Mouse (Mus musculus) heart, adult 2 months (tissue): ENCODE measurements around the gene Tmem80. TPM values are rescaled to one million over a fixed set of nuclear protein-coding genes. Genes with fewer than 3 reads are reported as not detected.

Source experiments
- DNase-seq, 2 experiments: peaks; one replicate each; pipeline ENCODE4 v3.0.0; 2021
- H3K27ac ChIP-seq: fragments of 200-600 bp; 2 replicates; pipeline ENCODE4 v1.8.1; 2022
- H3K27me3 ChIP-seq: fragments of 200-500 bp; 2 replicates; pipeline ENCODE4 v1.6.1; 2012; ENCODE audit warnings: mild to moderate bottlenecking, low read length, inconsistent platforms, mixed read lengths; ENCODE audit not compliant: control insufficient read depth, insufficient read depth
- H3K36me3 ChIP-seq: fragments of 200-500 bp; 2 replicates; pipeline ENCODE4 v1.6.1; 2012; ENCODE audit warnings: low read length, inconsistent platforms; ENCODE audit not compliant: control insufficient read depth, insufficient read depth
- H3K4me1 ChIP-seq: fragments of 200-500 bp; 2 replicates; pipeline ENCODE4 v1.6.1; 2011; ENCODE audit warnings: low read length; ENCODE audit not compliant: control insufficient read depth, insufficient read depth
- H3K4me3 ChIP-seq: fragments of 200-600 bp; 2 replicates; pipeline ENCODE4 v1.8.1; 2022
- H3K79me2 ChIP-seq: fragments of 200-500 bp; replicated peaks from 2 replicates; pipeline ENCODE4 v1.6.1; 2012; ENCODE audit warnings: mild to moderate bottlenecking, inconsistent platforms, low read length, moderate library complexity, mixed read lengths; ENCODE audit not compliant: control insufficient read depth, insufficient read depth
- H3K9ac ChIP-seq: fragments of 200-500 bp; 2 replicates; pipeline ENCODE4 v1.6.1; 2012; ENCODE audit warnings: low read depth, mild to moderate bottlenecking, control low read depth, inconsistent platforms, low read length, mixed read lengths
- CTCF ChIP-seq: fragments of 200-600 bp; IDR thresholded peaks from 2 replicates; pipeline ENCODE4 v1.8.1; 2022; ENCODE audit warnings: antibody characterized with exemption, mild to moderate bottlenecking, moderate library complexity
- EP300 ChIP-seq: fragments of 200-500 bp; IDR thresholded peaks from 2 replicates; pipeline ENCODE4 v1.6.1; 2011; ENCODE audit warnings: low read depth, low read length, control low read depth; ENCODE audit not compliant: insufficient read depth
- POLR2A ChIP-seq: fragments of 200-500 bp; IDR thresholded peaks from 2 replicates; pipeline ENCODE4 v1.6.1; 2011; ENCODE audit warnings: mild to moderate bottlenecking, low read depth, low read length, control low read depth; ENCODE audit not compliant: insufficient read depth
- WGBS: fragments of 180-500 bp; shearing (Covaris S2); methylation state at CpG from one replicate; pipeline ENCODE4 v1.1.7; 2018; 5-methylcytosine and 5-hydroxymethylcytosine counted together
- intact Hi-C: fragments of 180-260 bp; cut with DNase I; formaldehyde crosslinking; loops from one replicate; pipeline ENCODE4 v1.15.1; 2025
- long read RNA-seq: library from polyadenylated mRNA; stranded (forward); transcript quantifications from one replicate; pipeline ENCODE4 v2.0.0, GENCODE M21; 2021
- polyA plus RNA-seq: library from polyadenylated mRNA; depleted of rRNA; stranded (reverse); fragments of >200 nt; gene quantifications from 2 replicates; pipeline ENCODE4 v1.2.3, GENCODE M21; 2012; rRNA removed
- total RNA-seq, 2 experiments: library from RNA; stranded (reverse); gene quantifications; 2 replicates each; pipeline ENCODE4 v1.2.3; 2021

The Tmem80 gene
- total RNA-seq, result 10 to 100 TPM; 13.5 to 14.9 TPM
- polyA plus RNA-seq, result 28.9 and 34.5 TPM in 2 replicates
- long read RNA-seq, partial matches to known transcripts, result 0 of 6 reads
- long read RNA-seq, other reads (novel, unspliced or antisense), result 1 of 6 reads

DNA sequence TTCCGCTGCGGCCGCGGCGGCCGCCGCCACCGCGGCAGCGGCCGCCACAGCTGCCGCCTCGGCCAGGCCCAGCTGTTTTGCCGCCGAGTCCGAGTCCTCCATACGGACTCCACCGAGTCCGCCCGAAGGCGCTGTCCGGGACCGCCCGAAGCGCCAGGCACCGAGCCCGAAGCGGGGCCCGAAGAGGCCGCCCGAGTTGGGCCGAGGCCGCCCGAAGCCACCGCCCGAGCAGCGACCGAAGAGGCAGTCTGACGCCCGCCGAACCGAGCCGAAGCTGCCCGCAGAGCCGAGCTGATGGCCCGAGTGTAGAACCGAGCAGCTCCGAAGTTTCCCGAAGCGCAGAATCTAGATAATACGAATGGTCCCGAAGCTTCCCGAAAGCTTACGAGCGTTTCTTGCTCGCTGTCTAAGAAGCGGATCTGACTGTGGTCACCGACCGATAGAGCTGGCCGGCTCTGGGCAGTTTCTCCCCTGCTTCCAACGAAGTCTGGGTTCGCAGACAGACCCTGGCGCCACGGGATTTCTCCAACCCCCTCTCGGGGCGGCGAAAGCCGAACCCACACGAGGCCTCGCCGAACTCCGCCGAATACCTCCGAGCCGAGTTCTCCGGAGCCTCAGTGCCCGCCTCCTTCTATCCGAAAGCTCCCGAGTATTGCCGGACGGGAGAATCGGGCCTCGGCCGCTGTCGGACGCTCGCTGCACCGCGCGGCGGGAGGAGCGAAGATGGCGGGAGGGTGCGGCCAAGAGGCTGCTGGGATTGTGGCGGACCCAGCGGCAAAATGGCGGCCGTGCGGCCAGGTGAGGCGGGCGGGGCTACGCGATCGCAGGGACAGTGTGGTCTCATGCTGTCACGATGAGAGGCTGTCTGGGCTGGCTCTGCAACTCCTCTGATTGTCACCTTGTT lies at the start of gene Tmem80, which contains the start of gene Deaf1:
Tmem80 (plus strand) TSS at position 271 of the 904 bp plus-strand sequence.
Deaf1 (minus strand) TSS at position 222 of the 904 bp plus-strand sequence.
- Histone ChIP-seq H3K27ac (peak within 1 kb of the TSS; percentile 99), H3K4me1 (peaks cover 11% of the 10 kb centered on the region), H3K36me3 (no peaks in the 10 kb centered on the region), H3K4me3 (peak within 1 kb of the TSS; percentile 71), H3K27me3 (no peaks in the 10 kb centered on the region), H3K79me2 (peaks cover 3% of the 10 kb centered on the region), H3K9ac (peak within 1 kb of the TSS; percentile 90)
- 0 out of 2 replicates have a peak, but pooled peaks have one; percentile 62 for TF ChIP-seq EP300
- no peak for TF ChIP-seq CTCF
- no peak; the same call in none of the 2 replicates for TF ChIP-seq POLR2A
- under 1% methylated on average over 105 of the region's 105 CpGs for WGBS
- DNase-seq, result peak; percentile 99
- intact Hi-C loops, result loop anchor here (2.0 to 5.0 kb wide), 2 partner anchors 60 to 63 kb away; partner anchors contain the start of gene Irf7

DNA sequence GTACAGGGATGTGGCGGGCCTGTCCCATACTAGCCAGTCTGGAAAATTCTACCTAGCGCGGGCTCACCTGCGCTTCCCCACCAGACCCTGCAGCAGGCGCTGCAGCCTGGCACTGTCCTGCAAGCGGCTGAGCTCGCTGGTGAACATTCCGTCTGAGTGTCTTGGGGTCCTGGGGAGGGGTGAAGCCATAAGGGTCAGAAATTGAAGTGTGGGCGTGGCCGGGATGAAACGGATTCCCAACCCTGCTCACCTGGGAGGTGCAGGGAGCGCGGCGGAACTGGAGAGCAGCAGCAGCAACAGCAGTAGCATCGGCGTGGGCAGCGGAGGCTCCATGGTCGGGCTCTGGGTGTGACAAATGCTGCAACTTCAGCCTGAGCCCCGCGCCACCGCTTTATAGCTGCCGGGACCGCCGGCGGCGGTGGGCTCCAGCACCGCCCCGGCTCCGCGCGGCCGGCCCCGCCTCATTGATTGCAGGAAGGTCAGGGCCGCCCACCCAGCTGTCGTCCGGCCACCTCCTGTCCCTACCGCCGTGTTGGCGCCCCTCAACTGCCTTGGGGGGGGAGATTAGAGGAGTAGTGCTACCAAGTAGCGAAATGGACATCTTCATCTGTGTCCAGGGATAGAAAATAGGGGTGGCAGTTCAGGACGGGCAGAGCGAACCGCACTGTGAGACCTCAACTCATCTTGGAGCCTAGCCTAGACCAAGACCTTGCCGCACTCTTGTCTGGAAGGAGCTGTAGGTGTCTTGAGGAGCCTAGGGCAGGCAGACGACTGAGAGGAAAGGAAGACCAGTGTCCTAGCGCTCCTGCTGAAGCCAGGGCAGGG lies 48.6 kb upstream of the Tmem80 start, which contains the start of gene Sct:
Sct (minus strand) TSS at position 368 of the 825 bp plus-strand sequence.
- Histone ChIP-seq H3K79me2 (no peaks in the 10 kb centered on the region), H3K4me1 (no peaks in the 10 kb centered on the region), H3K27me3 (peaks cover 1% of the 10 kb centered on the region; the same call in 1 of the 2 replicates), H3K4me3 (peak within 1 kb of the TSS; percentile 20), H3K27ac (no peak within 1 kb of the TSS), H3K9ac (peak within 1 kb of the TSS; percentile 20), H3K36me3 (no peaks in the 10 kb centered on the region)
- DNase-seq, result no peak
- WGBS, result 10% methylated on average over 46 of the region's 46 CpGs
- intact Hi-C loops, result no loop called here
- TF ChIP-seq EP300, result no peak
- TF ChIP-seq CTCF, result peak; percentile 46

DNA sequence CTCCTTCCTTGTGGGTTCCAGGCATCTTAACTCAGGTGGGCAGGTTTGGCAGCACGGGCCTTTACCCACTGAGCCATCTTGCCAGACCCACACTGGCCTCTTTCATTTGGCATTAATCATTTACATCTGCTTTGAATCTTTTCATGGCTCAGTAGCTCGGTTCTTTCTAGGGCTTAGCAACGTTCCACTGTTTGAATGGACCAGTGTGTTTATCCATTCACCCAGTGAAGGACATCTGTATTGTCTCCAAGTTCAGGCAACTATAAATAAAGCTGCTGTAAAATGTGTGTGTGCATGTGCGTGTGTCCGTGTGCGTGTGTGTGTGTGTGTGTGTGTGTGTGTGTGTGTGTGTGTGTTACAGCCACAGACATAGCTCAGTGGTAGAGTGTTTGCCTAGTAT lies 46.1 kb upstream of the Tmem80 start:
- WGBS, result 86% methylated on average over 6 of the region's 6 CpGs
- Histone ChIP-seq H3K4me3 (no peak overlapping the region), H3K9ac (no peak overlapping the region), H3K4me1 (no peaks in the 10 kb centered on the region), H3K27me3 (peaks cover 1% of the 10 kb centered on the region; the same call in 1 of the 2 replicates), H3K27ac (no peak overlapping the region), H3K36me3 (no peaks in the 10 kb centered on the region), H3K79me2 (no peaks in the 10 kb centered on the region)
- TF ChIP-seq EP300 (no peak), POLR2A (no peak), CTCF (no peak)
- no peak for DNase-seq
- intact Hi-C loops, result no loop called here

DNA sequence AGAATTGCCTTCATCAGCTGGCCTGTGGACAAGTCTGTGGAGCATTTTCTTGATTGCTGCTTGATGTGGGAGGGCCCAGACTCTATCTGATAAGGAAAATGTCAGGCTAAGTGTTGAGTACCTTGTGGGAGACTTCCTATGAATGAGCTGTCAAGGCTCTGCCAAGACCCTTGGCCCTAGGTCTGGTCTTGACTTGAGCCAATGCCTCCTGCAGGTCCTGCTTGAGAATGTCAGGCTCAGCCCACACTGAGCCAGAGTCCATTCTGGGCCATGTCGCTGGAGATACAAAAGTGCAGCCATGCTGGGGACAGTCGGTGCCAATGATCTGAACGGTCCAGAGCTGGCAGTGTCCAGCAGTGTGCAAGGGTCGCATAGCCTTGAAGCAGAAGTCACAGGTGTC lies 44.8 kb upstream of the Tmem80 start:
- TF ChIP-seq CTCF (no peak), POLR2A (no peak), EP300 (no peak)
- Histone ChIP-seq H3K27me3 (peaks cover 1% of the 10 kb centered on the region; the same call in 1 of the 2 replicates), H3K79me2 (no peaks in the 10 kb centered on the region), H3K27ac (no peak overlapping the region), H3K4me1 (no peaks in the 10 kb centered on the region), H3K4me3 (no peak overlapping the region), H3K9ac (no peak overlapping the region), H3K36me3 (no peaks in the 10 kb centered on the region)
- intact Hi-C loops, result no loop called here
- DNase-seq, result no peak
- 67% methylated on average over 4 of the region's 4 CpGs for WGBS

DNA sequence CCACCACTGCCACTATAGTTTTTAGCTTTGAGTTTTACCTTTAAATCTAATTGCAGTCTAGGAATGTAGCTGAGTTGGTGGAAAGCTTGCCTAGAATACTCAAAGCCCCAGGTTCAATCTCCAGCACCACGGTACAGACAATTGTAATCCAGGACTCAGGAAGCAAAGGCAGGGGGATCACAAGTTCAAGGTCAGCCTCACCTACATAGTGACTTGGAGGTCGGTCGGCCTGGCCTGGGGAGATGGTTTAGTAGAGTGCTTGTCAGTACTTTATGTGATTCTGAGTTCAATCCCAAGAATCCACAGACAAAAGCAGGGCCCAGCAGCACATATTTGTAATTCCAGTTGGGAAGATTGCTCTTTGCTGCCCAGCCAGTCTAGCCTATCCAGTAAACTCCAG lies 39.5 kb upstream of the Tmem80 start:
- 82% methylated on average over 3 of the region's 3 CpGs for WGBS
- Histone ChIP-seq H3K27ac (no peak overlapping the region), H3K36me3 (no peaks in the 10 kb centered on the region), H3K9ac (no peak overlapping the region), H3K4me3 (no peak overlapping the region), H3K27me3 (peaks cover 4% of the 10 kb centered on the region), H3K4me1 (no peaks in the 10 kb centered on the region), H3K79me2 (no peaks in the 10 kb centered on the region)
- DNase-seq, result no peak
- intact Hi-C loops, result no loop called here
- TF ChIP-seq EP300 (no peak), POLR2A (no peak)
